Mouse (Mus musculus): ENCODE measurements at regions not wholly inside any gene's neighbourhood (a gene's known extent, or its start where the extent isn't known, plus 50 kb on each side); places are given as distances from the start of the nearest gene placed in this dataset.

DNA sequence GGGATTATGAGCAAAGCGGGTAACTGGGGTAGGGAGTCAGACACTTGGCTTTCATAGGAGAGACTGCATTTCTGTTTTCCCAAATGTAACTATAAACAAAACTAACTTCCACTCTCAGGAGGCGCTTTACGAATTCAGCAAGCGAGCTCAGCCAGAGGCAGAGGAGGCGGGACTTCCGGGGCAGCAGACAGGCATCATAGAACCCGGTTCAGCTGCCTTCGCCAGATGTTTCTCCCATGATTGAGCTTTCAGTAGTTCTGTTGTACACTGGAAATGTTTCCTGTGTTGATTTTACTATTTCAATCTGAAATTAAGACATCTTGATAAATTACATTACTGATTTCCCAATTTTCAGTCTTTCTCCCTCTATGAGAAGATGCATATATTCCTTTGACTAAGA, 92.9 kb downstream of the Zfp365 start:
- DNase-seq (ENCODE audit: low read depth, low spot score), result no peak

- no peak for DNase-seq (ENCODE audit: low read depth, low spot score)
Measured at GRCm38 (mm10) chr10:67813901-67814300, 98.6 kb downstream of the Zfp365 start.

DNA sequence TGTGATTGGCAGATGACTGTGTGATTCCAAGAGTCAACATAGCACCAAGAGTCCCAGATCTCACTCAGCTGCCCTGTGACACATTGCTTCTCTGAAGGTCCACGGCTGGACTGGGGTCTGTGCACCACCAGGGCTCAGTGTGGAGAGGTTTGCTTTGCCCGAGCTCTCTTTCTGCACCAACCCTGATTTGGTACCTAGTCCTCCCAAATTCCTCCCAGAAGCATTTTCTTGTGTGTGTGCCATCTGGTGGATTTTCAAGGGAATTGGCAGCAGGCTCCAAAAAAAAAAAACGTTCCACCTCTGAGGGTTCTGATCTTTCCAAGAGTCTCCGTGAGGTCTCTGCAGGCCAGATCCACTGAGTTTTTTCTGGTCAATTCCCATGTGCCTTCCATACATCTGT, 107.3 kb downstream of the Zfp365 start:
- DNase-seq (ENCODE audit: low read depth, low spot score), result no peak

DNA sequence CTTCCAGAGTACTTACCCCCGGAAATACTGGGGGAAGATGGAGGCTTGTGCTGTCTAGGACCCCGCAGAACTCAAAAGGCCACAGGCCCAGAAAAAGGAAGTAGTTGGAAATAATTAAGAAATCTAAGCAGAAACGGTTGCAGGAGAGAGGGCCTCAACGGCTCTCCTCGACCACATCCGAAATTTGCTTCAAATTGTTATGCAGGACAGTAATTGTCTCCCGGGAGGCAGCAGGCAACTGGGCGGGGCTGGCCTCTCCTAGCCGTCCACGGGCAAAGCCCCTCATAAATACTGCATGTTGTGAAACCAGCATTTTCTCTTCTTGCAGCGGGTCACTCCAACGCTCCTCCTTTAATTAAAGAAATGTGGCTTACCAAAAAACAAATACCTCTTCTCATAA, 107.8 kb downstream of the Zfp365 start:
- DNase-seq (ENCODE audit: low read depth, low spot score), result no peak

DNA sequence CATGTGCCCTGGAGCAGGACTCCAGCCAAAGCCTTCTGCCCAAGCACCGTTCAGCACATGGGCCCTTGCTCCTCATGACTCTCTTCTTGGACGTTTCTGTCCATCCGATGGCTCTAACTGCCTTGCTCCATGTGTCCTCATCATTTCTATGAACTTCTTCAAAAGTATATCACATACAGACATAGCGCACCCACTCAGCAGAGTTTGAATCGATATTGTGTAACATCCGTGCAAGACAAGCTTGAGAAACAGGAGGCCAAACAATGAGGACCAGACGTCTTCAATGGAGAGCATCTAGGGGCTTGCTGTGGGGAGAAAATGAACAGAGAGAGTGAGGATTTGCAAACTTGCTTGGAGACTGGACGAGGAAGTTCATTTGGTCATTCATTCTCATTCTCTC, 110.3 kb downstream of the Zfp365 start:
- DNase-seq (ENCODE audit: low read depth, low spot score), result no peak

GRCm38 (mm10) chr10:67801619-67802018, 110.8 kb downstream of the Zfp365 start:
- DNase-seq (ENCODE audit: low read depth, low spot score), result no peak

DNA sequence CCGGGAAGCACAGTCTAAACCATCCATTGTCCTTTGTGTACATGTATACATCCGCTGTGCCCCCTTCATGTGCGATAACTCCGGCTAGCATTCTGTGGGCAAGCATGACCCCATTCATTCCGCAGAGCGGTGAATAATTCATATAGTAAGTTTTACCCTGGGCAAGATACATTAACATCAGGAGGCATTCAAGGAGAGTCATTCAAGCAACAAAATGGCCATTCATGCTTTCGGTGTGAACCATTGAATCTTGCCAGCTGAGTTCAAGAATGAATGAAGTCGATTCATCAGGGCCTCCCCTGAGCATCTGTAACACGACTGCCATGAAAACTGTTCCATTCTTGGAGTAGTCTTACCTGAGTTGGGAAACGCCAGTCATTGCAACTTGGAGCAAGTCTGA, 113.5 kb downstream of the Zfp365 start:
- no peak for DNase-seq (ENCODE audit: low read depth, low spot score)

DNA sequence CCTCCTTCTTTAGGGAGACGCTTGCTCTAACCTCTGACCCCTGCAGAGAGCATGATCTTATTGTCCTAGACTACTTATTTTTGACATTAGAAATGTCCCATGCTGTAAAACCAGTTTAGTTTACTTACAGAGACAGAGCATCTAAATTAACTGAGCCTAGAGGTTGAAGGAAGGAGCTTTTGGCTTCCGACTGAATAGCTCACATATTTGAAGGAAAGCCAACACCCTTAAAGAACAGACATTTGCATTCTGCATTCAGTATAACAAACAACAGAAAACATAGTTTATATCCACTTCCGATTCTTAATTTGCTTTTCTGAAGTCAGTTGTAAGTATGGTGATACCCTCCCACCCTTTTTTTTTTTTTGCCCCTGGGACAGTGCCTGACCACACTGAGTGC, 119.3 kb downstream of the Zfp365 start:
- no peak for DNase-seq (ENCODE audit: low read depth, low spot score)

GRCm38 (mm10) chr10:67789651-67790050, 122.8 kb downstream of the Zfp365 start:
- no peak for DNase-seq (ENCODE audit: low read depth, low spot score)

DNA sequence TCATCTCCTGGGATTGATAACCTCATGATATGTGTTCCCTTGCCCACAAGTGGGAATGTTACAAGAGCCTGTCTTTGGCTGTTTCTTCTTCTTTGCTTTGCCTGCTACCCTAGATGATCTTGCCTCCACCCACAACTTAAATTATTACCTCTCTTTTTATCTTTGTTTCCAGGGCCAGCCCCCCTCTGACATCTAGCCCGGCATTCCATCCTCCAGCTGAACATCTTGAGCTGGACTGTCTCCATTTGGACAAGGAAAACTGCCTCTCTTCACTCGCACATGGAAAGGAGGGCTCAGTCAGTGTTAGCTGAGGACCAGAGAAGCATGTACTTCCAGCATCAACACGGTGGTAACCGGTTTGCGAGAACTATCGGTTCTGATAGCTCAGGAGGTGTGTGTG, 124.3 kb downstream of the Zfp365 start:
- no peak for DNase-seq (ENCODE audit: low read depth, low spot score)

GRCm38 (mm10) chr10:67785563-67785962, 126.9 kb downstream of the Zfp365 start:
- DNase-seq (ENCODE audit: low read depth, low spot score), result peak; percentile 75

GRCm38 (mm10) chr10:67778341-67778740, 134.1 kb downstream of the Zfp365 start:
- no peak for DNase-seq (ENCODE audit: low read depth, low spot score)

- no peak for DNase-seq (ENCODE audit: low read depth, low spot score)
Measured at GRCm38 (mm10) chr10:67777721-67778120, 134.7 kb downstream of the Zfp365 start.

GRCm38 (mm10) chr10:67776851-67777250, 135.6 kb downstream of the Zfp365 start:
- peak; percentile 37 for DNase-seq (ENCODE audit: low read depth, low spot score)

DNA sequence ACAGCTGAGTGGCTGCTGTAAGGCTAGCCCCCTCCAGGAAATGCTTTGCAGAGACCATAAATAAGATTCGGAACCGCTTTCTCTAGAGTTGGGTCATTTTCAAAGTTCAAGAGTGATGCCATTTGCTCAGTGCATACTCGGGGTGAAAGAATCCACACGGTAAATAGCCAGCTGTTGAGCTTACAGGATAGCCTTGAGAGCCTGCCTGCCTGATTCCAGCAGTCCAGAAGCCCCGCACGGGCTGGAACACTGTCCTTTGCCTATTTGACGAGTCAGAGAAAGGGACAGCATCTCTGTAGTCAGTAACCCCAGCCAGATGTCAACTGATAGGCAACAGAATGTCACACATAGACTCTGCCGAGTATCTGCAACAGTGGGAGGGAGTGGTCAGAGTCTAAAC, 140.7 kb downstream of the Zfp365 start:
- no peak for DNase-seq (ENCODE audit: low read depth, low spot score)

DNA sequence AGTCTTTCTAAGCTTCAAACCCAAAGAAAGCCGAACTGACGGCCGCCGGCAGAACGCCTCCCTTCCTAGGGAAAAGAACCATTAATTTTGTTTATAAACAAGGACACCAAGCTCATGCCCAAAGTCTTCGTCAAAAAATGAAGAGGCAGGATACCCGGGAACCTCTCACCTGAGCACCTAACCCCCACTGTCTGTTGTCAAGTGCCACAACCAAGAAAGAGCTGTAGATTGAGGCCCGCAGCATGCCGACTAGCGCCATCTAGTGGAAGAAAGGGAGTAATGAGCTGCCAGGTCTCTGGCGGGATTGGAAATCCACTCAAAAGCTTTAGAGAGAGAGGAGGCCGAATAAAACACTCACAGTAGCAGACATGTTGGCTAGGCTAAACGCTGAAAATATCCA, 146.4 kb downstream of the Zfp365 start:
- no peak for DNase-seq (ENCODE audit: low read depth, low spot score)

GRCm38 (mm10) chr10:67760424-67760823, 152.0 kb downstream of the Zfp365 start:
- peak; percentile 41 for DNase-seq (ENCODE audit: low read depth, low spot score)

DNA sequence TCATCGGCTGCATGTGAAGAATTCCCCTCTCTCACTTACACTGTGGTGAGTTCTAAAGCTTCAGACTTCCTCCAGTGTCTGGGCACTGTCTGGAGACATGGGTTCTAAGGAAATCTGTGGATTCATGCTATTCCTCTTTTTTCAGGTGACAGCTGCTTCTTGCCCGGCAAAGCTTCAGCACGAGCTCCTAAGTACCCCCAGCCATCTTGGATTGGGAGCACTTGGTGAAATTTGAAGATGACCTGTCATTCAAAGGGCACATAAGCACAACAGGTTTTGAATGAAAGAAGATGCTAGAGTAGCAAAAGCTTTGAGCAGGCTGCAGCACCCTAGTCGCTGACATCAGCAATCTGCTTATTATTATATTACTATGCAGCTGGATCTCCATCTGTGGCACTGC, 164.3 kb downstream of the Zfp365 start:
- DNase-seq (ENCODE audit: low read depth, low spot score), result no peak

DNA sequence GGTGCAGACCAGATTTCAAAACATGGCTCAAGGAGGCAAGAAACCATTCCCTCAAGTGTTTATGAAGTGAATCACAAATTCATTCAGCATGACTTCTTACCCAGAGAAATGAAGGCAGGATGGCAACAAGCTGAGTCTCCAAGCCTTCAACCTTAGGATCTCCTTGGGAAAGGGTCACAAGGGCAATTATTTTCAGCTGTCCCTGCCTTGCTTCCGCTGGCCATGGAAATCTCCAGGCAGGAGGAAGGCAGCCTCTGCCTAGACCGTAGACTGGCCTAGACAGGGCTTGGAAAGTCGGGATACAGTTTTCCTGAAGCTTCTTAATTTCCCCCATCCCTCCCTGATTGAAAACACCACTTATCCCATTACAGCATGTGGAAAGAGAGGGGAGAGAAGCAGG, 165.0 kb downstream of the Zfp365 start:
- no peak for DNase-seq (ENCODE audit: low read depth, low spot score)

DNA sequence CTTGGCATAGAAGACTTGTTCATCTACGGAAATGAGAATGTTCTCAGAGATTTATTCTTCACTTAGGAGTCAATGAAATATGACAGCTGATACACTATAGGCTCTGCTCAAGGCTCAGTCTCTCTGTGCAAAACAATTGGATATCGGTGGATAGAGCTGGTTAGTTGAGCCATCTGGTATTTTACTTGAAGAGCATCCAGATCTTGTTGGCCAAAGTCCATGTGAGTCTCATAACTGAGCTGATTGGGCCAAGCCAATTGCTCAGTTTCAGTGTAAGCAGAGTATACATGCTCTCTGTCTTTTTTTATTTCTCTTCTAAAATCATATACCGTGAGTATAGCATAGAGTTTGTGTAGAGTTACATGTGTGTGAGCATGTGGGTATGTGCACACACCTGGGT, 166.3 kb downstream of the Zfp365 start:
- DNase-seq (ENCODE audit: low read depth, low spot score), result no peak

GRCm38 (mm10) chr10:67743561-67743960, 168.9 kb downstream of the Zfp365 start:
- DNase-seq (ENCODE audit: low read depth, low spot score), result no peak

GRCm38 (mm10) chr10:67742824-67743223, 169.6 kb downstream of the Zfp365 start:
- no peak for DNase-seq (ENCODE audit: low read depth, low spot score)

DNA sequence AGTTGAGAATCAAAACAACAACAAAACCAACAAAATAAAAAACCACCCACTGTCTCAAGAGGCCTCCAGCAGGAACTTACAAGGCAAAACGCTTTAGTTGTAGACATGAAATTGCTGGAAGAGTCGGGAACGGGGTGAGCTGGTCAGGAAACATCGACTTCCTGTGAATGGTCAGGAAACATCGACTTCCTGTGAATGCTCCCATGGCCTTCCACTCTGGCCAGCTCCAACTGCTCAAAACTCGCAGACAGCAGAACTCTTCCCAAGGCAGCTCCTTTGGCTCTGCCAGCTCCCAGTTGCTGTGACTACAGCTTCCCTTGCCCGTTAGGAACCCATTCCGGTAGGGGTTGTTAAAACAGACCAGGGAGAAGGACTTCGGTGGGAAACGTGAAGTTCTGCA, 170.2 kb downstream of the Zfp365 start:
- DNase-seq (ENCODE audit: low read depth, low spot score), result no peak

DNA sequence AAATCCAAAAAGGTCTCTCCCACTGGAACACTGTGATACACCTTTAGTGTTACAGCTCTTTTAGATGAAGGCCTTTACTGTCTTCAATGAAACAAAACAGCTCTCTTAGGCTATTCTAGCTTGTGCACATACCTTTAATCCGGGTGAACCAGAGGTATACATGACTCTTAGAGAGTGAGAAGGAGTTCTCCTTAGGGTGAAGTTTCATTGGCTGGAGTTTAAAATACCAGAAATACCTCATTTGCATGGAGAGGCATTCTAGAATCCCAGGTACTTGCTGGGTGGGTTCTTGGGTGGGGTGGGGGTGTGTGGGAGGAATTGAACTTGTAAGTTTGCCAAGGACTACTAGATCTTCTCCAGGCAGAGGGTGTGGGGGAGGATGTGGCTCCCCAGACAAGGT, 173.3 kb downstream of the Zfp365 start:
- DNase-seq (ENCODE audit: low read depth, low spot score), result no peak

DNA sequence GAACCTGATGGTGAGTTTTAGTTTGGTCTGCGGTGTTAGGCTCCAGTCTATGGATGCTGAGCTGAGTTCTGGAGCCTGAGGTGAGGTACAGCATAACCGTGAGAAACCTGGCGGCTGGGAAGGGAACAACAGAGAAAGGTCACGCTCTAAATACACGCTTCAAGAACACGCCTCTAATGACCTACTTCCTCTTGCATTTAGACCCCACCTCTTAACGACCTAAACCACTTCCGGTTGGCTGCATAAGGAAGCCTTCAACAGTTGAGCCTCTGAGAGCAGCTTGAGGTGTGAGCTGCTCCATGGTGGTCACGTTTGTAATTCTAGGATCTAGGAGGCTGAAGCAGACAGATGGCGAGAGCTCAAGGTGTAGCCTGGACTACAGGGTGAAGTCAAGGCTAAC, 175.8 kb downstream of the Zfp365 start:
- DNase-seq (ENCODE audit: low read depth, low spot score), result no peak

Data from skeletal muscle tissue, adult 2 months (tissue).